Mouse (Mus musculus): ENCODE data around the gene Trir.

- TF ChIP-seq CTCF (IDR thresholded peaks at IDR 0.05; ENCODE audit: control insufficient read depth, insufficient read depth, insufficient read length) (no peak), MAX (IDR thresholded peaks at IDR 0.05) (no peak), MYOD1 (IDR thresholded peaks at IDR 0.05; ENCODE audit: control insufficient read depth, insufficient read length, low read depth) (no peak), FOSL1 (IDR thresholded peaks at IDR 0.05; ENCODE audit: insufficient read depth, low read length, poor library complexity, severe bottlenecking) (no peak), CEBPB (IDR thresholded peaks at IDR 0.05; ENCODE audit: low read depth) (no peak), MYOG (IDR thresholded peaks at IDR 0.05; ENCODE audit: control insufficient read depth, extremely low read depth, insufficient read length) (no peak)
Observed at GRCm38 (mm10) chr8:85035728-85036310, 9.2 kb downstream of the Trir start.

Measured in C2C12 (cell line).